Mouse (Mus musculus) neural tube, embryonic 10.5 days (tissue): ENCODE data around the gene Kif1c.
A peak's percentile ranks its signal among the peaks of the same experiment; 100 is the strongest.

ENCODE experiments used
- DNase-seq: peaks from one replicate; pipeline ENCODE4 v3.0.0-alpha.2; 2017; ENCODE audit warnings: low spot score; ENCODE audit errors: extremely low spot score

Gene Kif1c

GRCm38 (mm10) chr11:70693504-70693903 lies 6.8 kb upstream of the Kif1c start:
- DNase-seq = no peak

- DNase-seq = no peak
Observed at GRCm38 (mm10) chr11:70697376-70697775, 3.0 kb upstream of the Kif1c start.

- DNase-seq = no peak
Observed at GRCm38 (mm10) chr11:70699051-70699450, 1.3 kb upstream of the Kif1c start.

DNA sequence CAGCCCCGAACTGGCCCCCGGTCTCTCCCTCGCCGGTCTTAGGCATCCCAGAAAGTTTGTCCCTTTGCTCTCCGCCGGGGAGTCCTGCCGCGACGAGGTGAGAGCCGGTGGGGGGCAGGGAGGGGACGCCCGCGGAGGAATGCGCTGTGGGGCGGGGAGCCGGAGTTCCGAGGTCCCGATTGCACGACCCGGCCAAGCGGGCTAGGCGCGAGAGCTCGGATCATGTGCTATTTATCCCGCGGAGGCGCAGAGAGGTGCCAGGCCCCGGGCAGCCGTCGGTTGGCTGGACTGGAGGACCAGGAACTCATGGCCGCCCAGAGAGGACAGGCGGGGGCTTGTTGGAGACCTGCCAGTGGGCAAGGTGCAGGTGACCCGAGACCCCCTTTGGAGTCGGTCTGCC lies 265 bp downstream of the Kif1c start:
- DNase-seq = peak; percentile 71

GRCm38 (mm10) chr11:70701221-70701955 lies 1.0 kb downstream of the Kif1c start:
- DNase-seq = no peak

DNA sequence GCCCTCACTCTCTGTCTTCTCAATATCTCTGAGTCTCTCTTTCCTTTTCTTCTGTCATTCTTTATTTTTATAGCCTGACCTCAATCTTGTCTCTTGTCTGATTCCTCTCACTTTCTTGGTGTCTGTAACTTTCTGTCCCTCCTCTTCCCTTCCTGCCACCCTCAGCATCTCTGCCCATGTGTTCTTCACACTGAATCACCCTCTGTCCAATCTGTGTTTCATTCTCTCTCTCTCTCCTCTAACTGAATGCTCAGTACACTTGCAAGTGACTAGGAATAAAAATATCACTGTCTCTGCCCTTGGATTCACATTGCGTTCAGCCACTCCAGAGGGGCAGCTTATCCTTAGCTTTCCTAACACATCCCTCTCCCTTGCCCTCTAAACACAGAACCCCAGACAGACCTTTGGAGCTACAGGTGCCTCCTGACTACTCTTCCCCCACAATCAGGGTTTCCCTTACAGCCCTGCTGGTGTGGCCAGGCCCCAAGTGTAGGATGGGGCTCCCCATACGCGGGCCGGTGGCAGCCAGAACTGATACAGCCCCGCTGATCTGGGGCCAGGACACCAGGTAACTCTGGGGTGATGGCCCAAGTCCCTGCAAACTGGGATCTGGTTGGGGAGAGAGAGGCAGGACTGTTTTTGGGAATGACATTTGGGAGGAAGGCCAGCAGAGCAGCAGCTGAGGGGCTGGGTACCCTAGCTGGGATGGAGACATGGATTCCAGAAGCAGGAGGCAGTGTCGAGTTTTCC lies 1.8 kb downstream of the Kif1c start:
- no peak for DNase-seq

DNA sequence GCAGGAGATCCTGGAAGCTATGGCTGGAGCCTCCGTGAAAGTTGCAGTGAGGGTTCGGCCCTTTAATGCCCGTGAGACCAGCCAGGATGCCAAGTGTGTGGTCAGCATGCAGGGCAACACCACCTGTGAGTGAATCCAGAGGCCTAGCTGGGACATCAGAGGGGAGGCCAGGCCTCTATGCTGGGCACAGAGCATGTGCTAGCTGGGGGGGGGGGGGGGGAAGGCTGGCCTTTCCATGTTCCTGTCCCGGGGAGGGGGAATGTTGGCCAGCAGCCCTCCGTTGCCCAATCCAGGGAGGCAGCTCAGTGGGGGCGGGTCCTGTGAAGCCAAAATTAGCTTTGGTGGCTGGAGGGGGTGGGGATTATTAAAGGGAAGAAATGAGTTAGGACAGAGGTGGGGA lies 2.4 kb downstream of the Kif1c start:
- no peak for DNase-seq

GRCm38 (mm10) chr11:70706127-70706526 lies 5.8 kb downstream of the Kif1c start:
- DNase-seq = no peak

- DNase-seq = no peak
Observed at GRCm38 (mm10) chr11:70711026-70711425, 10.7 kb downstream of the Kif1c start.

DNA sequence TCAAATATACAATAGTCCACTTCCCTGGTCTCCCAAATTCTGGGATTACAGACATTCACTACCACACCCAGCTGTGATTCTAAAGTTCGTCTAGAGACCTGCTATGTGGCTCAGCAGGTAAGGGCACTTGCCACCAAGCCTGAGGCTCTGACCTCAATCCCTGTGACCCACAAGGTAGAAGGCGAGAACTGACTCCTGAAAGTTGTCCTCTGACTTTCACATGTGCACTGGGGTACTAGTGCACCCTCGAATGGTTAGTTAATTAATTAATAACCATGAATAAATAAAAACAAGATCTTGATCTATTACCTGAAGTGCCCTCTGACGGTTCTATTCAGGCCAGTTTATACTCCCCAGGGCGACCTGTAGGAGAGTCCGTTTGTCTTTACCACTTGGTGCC lies 12.9 kb downstream of the Kif1c start:
- no peak for DNase-seq

DNA sequence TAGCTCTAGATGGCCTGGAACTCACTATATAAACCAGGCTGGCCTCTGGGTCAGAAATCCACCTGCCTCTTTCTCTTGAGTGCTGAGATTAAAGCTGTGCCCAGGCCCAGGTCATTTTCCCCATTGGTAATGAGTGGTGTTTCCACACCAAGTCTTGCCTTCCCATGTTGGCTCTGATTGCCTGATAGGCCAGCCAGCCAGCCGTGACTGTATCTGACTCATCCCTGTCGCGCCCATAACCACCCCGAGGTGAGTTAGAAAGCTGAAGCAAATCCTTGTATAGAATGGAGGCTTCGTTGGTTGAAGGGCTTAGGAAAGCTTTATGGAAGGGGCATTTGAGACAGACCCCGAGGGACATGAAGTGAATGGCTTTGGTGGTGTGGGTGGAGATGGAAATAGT lies 15.5 kb downstream of the Kif1c start:
- no peak for DNase-seq

DNA sequence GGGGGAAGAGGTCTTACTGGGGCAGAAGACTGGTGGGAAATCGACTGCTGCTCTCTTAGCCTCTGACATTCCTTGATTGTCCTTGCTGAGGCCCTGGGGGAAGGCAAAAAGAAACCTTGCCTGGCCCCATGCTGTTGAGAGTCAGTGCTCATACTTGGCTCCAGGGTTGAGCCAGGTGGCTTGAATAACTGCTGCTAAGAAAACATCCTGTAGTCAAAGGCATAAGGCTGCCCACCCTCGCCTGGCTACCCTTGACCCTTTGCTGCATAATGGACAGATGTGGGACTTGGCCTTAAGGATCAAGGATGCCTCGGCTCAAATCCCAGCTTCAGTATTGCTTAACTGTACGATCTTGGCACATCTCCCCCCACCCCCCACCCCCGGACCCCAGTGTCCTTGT lies 18.1 kb downstream of the Kif1c start:
- no peak for DNase-seq

DNA sequence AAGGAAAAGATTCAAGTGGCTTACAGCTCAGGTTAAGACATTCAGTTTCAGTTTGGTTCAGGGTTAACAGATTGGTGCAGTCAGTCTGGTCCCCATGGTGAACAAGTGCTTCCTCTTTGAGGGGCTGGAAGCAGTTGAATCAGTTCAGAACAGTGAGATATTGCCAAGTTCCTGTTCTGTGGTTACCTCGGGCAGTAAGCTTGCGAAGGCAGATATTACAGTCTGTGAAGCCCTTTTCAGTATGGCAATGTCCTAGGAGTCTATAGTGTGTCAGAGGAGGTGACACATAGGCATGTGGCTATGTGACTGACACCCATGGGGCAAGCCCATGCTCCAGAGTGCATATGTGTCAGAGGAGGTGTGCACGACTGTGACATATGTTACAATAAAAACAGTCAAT lies 20.2 kb downstream of the Kif1c start:
- DNase-seq = no peak

- no peak for DNase-seq
Observed at GRCm38 (mm10) chr11:70721072-70721471, 20.7 kb downstream of the Kif1c start.

- DNase-seq = no peak
Observed at GRCm38 (mm10) chr11:70724706-70725105, 24.4 kb downstream of the Kif1c start.

GRCm38 (mm10) chr11:70726585-70726984 lies 26.2 kb downstream of the Kif1c start:
- no peak for DNase-seq

DNA sequence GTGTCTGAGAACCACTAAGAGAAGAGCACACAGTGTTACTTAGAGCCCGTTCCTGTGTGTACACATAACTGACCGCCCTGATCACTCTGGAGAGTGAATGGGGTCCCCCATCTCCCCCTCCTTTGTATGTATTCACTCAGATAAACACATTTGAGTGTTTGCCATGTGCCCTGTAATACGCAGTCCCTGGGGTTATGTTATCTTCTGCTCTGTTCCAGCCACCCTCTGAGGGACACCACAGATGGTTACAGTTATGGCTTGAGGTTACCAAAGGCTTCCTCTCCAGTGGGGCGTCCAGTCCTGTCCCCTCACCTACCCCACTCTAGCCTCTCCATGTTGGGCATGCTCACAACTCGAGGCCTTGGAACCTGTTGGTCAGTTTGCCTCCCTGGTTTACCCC lies 27.0 kb downstream of the Kif1c start:
- DNase-seq = no peak

DNA sequence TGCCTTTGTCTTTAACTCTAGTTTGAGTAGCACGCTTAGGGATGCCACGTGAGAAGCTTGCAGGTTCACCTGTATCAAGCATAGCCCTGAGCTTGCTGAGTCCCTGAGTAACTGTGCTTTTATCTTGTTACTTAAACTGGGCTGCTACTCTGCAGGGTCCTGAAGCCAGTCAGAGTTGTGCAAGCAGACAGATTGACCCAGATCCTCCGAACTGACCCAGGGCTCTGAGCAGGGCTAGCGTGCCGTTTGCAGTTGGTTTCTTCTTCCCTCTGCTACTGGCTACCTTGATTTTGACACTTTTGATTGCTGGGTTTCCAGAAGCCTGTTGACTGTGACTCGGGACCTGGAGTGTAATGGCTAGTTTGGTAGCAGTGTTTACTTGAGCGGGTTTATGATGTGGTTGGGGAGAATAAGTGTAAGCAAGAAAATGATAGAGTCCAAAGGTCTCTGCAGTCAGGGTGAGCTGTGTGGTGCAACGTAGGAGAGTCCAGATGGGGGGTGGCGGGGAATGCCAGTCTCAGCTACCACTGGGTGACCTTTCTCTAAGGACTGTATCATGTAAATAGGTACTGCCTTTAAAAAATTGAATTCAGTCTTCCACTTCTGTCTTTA lies 30.2 kb downstream of the Kif1c start:
- no peak for DNase-seq

- DNase-seq = no peak
Observed at GRCm38 (mm10) chr11:70731178-70731577, 30.8 kb downstream of the Kif1c start.

- no peak for DNase-seq
Observed at GRCm38 (mm10) chr11:70733256-70733655, 32.9 kb downstream of the Kif1c start.

- DNase-seq = no peak
Observed at GRCm38 (mm10) chr11:70737749-70738148, 37.4 kb downstream of the Kif1c start.

GRCm38 (mm10) chr11:70741603-70742002 lies 41.3 kb downstream of the Kif1c start:
- DNase-seq = no peak

GRCm38 (mm10) chr11:70742117-70742516 lies 41.8 kb downstream of the Kif1c start:
- no peak for DNase-seq
